Mouse (Mus musculus) lung, postnatal 0 days (tissue): Measurements from ENCODE around the gene Ppia.

Source experiments
- CTCF ChIP-seq: IDR thresholded peaks from 2 replicates; pipeline ENCODE4 v1.5.1; 2016; ENCODE audit warnings: antibody characterized with exemption, mild to moderate bottlenecking
- EP300 ChIP-seq: IDR thresholded peaks from 2 replicates; pipeline ENCODE4 v1.6.1; 2016; ENCODE audit warnings: antibody characterized with exemption, mild to moderate bottlenecking, control low read depth

DNA sequence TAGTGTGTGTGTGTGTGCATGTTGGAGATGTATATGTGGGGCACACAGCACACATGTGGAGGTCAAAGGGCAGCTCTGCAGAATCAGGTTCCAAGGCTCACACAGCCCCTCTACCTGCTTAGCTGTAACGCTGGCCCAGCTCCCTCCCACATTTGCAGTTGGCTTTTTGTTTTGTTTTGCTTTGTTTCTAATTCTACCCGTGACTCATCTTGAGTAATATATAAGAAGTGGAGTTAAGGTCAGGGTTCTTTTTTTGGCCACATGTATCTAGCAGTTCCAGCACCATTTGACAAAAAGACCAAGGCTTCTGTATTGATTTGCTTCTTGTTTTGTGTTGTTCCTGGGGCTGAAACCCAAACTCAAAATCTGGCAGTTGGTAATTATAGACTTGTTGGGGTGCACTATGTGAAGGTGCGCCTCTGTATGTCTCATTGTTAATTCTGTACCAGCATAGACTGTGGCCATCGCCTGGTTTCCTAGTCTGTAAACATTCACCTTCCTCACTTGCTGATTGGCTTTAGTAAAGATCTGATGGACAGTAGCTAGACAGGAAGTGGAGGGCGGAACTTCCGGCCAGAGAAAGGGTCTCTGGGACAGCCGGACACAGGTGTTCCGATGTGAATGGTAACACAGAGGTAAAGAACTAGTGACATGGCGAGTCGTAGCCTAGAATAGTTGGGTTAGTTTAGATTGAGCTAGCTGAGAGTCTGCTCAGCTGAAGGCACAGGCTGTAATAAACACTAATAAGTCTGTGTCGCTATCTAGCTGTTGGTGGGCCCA is 43.7 kb upstream of the Ppia start:
- TF ChIP-seq CTCF, result no peak
- TF ChIP-seq EP300, result no peak
